Mouse (Mus musculus) hindbrain, embryonic 16.5 days (tissue): ENCODE measurements at regions not wholly inside any gene's neighbourhood (a gene's known extent, or its start where the extent isn't known, plus 50 kb on each side); places are given as distances from the start of the nearest gene placed in this dataset.

Experiments
- ATAC-seq: fragments of 200-750 bp; cut with Nextera tagmentation; 2 replicates; pipeline ENCODE4 v1.8.0; 2017; ENCODE audit warnings: moderate TSS enrichment, moderate library complexity
- H3K27ac ChIP-seq: fragments of 300-500 bp; sonication (generic); 2 replicates; pipeline ENCODE4 v1.5.1; 2014; ENCODE audit warnings: low read depth, mild to moderate bottlenecking, control low read depth, low read length, moderate library complexity
- H3K27me3 ChIP-seq: fragments of 300-500 bp; sonication (generic); replicated peaks from 2 replicates; pipeline ENCODE4 v1.6.1; 2014; ENCODE audit warnings: low read length; ENCODE audit not compliant: control insufficient read depth, insufficient read depth
- H3K36me3 ChIP-seq: fragments of 300-500 bp; sonication (generic); 2 replicates; pipeline ENCODE4 v1.6.1; 2014; ENCODE audit warnings: mild to moderate bottlenecking, low read length, moderate library complexity, mixed read lengths; ENCODE audit not compliant: control insufficient read depth, insufficient read depth
- H3K4me1 ChIP-seq: fragments of 300-500 bp; sonication (generic); 2 replicates; pipeline ENCODE4 v1.6.1; 2014; ENCODE audit warnings: low read depth, low read length; ENCODE audit not compliant: control insufficient read depth, insufficient read depth
- H3K4me2 ChIP-seq: fragments of 300-500 bp; sonication (generic); 2 replicates; pipeline ENCODE4 v1.6.1; 2014; ENCODE audit warnings: mild to moderate bottlenecking, low read length, control low read depth, moderate library complexity
- H3K4me3 ChIP-seq: fragments of 300-500 bp; sonication (generic); 2 replicates; pipeline ENCODE4 v1.5.1; 2014; ENCODE audit warnings: mild to moderate bottlenecking, low read length, control low read depth, moderate library complexity
- H3K9ac ChIP-seq: fragments of 300-500 bp; sonication (generic); 2 replicates; pipeline ENCODE4 v1.6.1; 2014; ENCODE audit warnings: low read depth, mild to moderate bottlenecking, control low read depth, low read length, moderate library complexity
- H3K9me3 ChIP-seq: fragments of 300-500 bp; sonication (generic); 2 replicates; pipeline ENCODE4 v1.6.1; 2014; ENCODE audit warnings: mild to moderate bottlenecking, low read length, moderate library complexity; ENCODE audit not compliant: control insufficient read depth
- WGBS: fragments of 180-500 bp; shearing (Covaris S2); extraction: QIAGEN DNeasy Blood & Tissue Kit; methylation state at CpG from one replicate; pipeline ENCODE4 v1.1.7; 2014; 5-methylcytosine and 5-hydroxymethylcytosine counted together

DNA sequence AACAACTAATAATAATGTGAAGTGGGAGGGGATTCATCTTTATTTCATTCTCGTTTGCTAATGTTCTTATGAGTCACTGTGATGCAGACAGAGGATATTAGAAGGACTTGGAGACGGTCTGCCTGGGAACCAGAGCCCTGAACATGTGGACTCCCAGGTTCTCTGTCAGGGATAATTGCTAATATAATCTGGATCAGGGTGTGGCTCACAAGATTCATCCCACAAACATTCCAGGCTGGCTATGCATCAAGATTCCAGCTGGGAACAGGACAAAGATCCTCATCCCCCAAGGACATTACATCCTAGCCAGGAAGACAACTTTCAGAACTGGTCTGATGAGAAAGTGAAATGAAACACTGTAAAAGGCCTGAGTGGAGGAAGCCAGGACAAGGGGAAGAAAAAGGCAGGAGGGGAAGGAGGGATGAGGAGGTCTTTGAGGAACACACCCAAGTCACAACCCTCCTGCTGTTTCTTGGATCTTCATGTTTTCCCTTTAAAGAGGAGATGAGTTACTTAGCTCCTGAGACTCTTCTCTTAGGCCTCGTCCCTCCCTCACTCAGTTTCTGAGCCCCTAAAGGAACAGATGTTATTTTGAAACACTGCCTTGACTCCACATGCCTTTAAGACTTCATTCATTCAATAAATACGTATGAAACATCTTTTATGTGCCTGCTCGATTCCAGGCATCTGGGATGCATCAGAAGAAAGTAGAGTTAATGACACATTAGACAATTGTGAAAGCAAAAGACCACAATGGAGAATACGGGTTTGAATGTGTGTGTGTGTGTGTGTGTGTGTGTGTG is 360.9 kb downstream of the Efnb2 start:
- no peaks in the 10 kb centered on the region for H3K36me3 ChIP-seq
- H3K4me2 ChIP-seq: no peak overlapping the region
- no peak overlapping the region for H3K27ac ChIP-seq
- no peaks in the 10 kb centered on the region for H3K27me3 ChIP-seq
- 70% methylated on average over 6 of the region's 6 CpGs for WGBS
- no peak overlapping the region for H3K9ac ChIP-seq
- no peak for ATAC-seq
- H3K9me3 ChIP-seq: no peaks in the 10 kb centered on the region
- no peak overlapping the region for H3K4me3 ChIP-seq
- no peaks in the 10 kb centered on the region for H3K4me1 ChIP-seq

DNA sequence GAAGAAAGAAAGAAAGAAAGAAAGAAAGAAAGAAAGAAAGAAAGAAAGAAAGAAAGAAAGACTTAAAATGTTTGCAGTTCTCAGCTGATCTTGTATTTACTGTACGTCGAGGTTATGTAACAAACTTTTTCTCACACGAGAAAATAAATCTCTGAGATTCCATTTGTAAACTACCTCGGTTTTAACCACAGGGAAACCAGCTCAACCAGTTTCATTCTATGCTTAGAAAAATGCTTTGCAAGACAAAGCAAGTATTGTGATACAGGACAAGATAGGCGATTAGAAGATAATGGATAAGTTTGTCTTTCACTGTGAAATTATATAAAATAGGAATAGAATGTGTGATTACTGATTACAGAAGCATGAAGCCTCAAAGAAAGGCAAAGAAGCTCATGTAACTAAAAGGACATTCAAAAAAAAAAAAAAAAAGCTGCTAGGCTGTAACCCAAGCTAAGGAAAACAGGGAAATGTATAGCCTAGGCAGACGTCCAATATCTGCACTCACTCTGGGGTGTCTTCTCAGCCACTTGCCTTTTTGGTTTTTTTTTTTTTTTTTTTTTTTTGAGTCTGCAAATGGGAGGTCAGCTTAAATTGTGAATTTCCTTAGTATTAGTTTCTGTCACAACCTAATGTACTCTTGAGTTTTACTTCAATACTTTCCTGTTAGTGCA is 368.3 kb downstream of the Efnb2 start:
- H3K36me3 ChIP-seq: no peaks in the 10 kb centered on the region
- no peaks in the 10 kb centered on the region for H3K27me3 ChIP-seq
- 67% methylated on average over 6 of the region's 6 CpGs for WGBS
- H3K4me3 ChIP-seq: no peak overlapping the region
- no peak overlapping the region for H3K4me2 ChIP-seq
- H3K9me3 ChIP-seq: no peaks in the 10 kb centered on the region
- no peaks in the 10 kb centered on the region for H3K4me1 ChIP-seq
- ATAC-seq: no peak
- no peak overlapping the region for H3K9ac ChIP-seq
- H3K27ac ChIP-seq: no peak overlapping the region

DNA sequence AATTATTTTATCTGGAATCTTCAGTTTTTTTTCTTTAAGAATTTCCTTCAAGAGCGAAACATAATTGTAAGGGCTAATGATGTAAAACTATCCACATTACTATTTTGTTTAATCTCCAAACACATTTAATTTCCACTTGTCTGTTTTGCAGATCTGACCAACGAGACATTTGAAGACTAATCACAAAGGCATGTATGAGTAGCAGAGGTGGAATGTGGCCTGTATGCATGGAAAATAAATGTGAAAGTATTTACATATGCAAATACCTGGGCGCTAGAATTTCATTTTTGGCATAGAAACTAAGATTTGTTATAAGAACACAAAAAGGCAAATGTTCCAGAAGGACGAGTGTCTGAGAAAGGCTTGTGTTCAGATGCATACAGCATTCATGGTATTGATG is 375.2 kb downstream of the Efnb2 start:
- Histone ChIP-seq H3K4me2 (no peak overlapping the region), H3K27me3 (no peaks in the 10 kb centered on the region), H3K36me3 (no peaks in the 10 kb centered on the region), H3K4me3 (no peak overlapping the region), H3K9me3 (no peaks in the 10 kb centered on the region), H3K4me1 (no peaks in the 10 kb centered on the region), H3K27ac (no peak overlapping the region), H3K9ac (no peak overlapping the region)
- 91% methylated on average over 4 of the region's 4 CpGs for WGBS
- no peak for ATAC-seq

DNA sequence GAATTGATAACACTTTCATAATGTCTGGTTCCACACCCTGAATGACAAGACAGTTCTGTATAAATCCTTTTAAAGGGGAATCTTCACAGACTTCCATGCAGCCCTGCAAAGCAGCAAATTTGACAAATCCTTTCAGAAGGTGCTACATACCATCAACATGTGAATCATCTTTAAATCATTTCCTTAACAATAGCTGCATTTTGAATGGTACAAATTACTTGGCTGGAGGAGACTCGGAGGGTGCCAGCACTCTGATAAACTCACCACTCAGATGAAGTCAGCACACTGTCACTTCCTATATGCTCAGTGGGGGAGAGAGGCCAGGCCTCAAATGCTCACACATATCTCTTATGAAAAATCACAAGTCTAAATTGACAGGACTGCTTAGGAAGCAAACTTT is 386.1 kb downstream of the Efnb2 start:
- ATAC-seq: no peak
- Histone ChIP-seq H3K9ac (no peak overlapping the region), H3K36me3 (no peaks in the 10 kb centered on the region), H3K4me2 (no peak overlapping the region), H3K9me3 (no peaks in the 10 kb centered on the region), H3K4me1 (no peaks in the 10 kb centered on the region), H3K4me3 (no peak overlapping the region), H3K27me3 (no peaks in the 10 kb centered on the region), H3K27ac (no peak overlapping the region)
- WGBS: 44% methylated on average over 1 of the region's 1 CpGs

DNA sequence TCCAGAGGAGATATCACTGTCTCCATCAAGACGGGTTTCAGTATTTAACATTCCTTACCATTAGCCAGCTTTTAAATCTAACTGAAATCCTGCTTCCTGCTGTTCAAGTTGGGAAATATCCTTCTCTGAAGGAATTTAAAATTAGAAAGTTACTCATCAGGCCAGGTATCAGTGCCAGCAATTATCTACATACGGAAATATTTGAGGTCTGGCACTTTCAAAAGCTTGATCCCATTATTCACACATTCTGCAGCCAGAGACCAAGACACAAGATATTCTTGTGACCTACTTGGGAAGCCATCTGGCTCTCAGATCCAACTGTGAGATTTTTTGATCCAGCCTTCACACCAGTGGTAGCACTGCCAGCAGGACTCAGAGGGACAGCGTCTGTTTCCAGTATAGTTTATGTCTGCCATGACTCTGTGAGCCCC is 386.8 kb downstream of the Efnb2 start:
- no peaks in the 10 kb centered on the region for H3K4me1 ChIP-seq
- no peaks in the 10 kb centered on the region for H3K36me3 ChIP-seq
- H3K9ac ChIP-seq: no peak overlapping the region
- H3K27ac ChIP-seq: no peak overlapping the region
- H3K4me2 ChIP-seq: no peak overlapping the region
- WGBS: 71% methylated on average over 3 of the region's 3 CpGs
- no peaks in the 10 kb centered on the region for H3K9me3 ChIP-seq
- no peaks in the 10 kb centered on the region for H3K27me3 ChIP-seq
- H3K4me3 ChIP-seq: no peak overlapping the region
- ATAC-seq: no peak; the same call in 1 of the 2 replicates

DNA sequence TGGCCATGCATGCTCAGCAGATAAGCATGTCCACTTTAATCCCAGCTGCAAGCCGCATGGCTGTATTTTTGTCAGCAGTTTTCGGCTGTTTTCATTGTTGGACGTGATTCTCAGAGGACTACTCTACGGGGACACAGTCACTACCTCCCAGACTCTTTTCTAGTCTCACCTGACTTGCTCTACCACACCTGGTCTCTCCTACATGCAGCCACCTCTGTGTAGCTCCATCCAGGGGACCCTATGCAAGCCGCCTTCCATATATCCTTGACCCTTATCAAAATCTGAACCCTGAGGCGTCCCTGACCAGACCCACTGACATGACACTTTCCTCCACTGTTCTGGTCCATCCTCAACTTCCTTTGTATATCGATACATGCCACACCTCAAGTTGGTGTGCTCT is 402.2 kb downstream of the Efnb2 start:
- 55% methylated on average over 7 of the region's 7 CpGs for WGBS

DNA sequence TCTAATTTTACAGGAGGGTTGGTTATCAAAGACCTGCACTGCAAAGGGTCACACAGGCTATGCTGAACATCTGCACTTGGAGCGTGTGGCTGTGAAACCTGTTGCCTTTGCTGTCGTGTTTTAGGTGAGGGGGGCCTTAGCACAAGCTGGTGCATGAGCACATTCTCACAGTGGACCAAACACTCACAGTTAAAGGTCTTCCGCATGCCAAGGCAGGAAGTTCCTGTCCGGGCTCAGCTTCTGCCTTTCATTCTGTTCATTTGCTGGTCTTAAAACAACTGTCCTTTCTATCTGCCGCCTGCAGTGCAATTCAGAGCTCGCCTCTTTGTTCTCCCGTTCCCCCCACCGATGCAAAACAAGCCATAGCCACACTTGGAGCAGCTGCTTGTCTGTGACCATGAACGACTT is 402.8 kb downstream of the Efnb2 start:
- ATAC-seq: peak; percentile 40; the same call in 1 of the 2 replicates
- Histone ChIP-seq H3K9me3 (no peaks in the 10 kb centered on the region), H3K9ac (no peak overlapping the region), H3K27ac (no peak overlapping the region), H3K27me3 (no peaks in the 10 kb centered on the region), H3K4me2 (peak overlapping the region; percentile 8; the same call in 1 of the 2 replicates), H3K4me1 (peaks cover 2% of the 10 kb centered on the region; the same call in 1 of the 2 replicates), H3K36me3 (no peaks in the 10 kb centered on the region), H3K4me3 (no peak overlapping the region)
- WGBS: 6% methylated on average over 9 of the region's 9 CpGs

More for the DNA sequence above, 402.2 kb downstream of the Efnb2 start:
- H3K9ac ChIP-seq: no peak overlapping the region
- peaks cover 2% of the 10 kb centered on the region; the same call in 1 of the 2 replicates for H3K4me1 ChIP-seq
- H3K27me3 ChIP-seq: no peaks in the 10 kb centered on the region
- ATAC-seq: no peak
- H3K9me3 ChIP-seq: no peaks in the 10 kb centered on the region
- no peak overlapping the region for H3K4me3 ChIP-seq
- no peak overlapping the region for H3K4me2 ChIP-seq
- H3K27ac ChIP-seq: no peak overlapping the region
- no peaks in the 10 kb centered on the region for H3K36me3 ChIP-seq

DNA sequence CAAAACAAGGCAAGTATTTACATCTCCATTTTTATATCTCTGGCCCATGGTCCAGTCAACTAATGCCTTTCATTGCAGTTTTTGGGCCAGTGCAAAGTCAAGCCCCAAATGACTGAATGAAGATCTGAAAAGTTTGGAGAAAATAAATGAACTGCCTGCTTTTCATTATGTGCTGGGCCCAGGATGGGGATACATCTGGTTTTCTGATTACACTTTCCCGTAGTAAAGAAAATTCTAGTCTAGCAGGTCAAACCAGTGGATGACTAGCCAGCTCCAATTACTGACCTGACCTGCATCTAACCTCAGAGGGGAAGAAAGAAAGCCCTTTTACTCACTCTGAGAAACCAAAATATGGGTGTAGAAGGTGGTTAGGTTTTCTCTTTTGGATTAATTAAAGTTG is 404.7 kb downstream of the Efnb2 start:
- no peak overlapping the region for H3K4me3 ChIP-seq
- H3K27me3 ChIP-seq: no peaks in the 10 kb centered on the region
- H3K4me1 ChIP-seq: peaks cover 2% of the 10 kb centered on the region; the same call in 1 of the 2 replicates
- H3K4me2 ChIP-seq: no peak overlapping the region
- ATAC-seq: no peak
- H3K9me3 ChIP-seq: no peaks in the 10 kb centered on the region
- no peak overlapping the region for H3K9ac ChIP-seq
- H3K36me3 ChIP-seq: no peaks in the 10 kb centered on the region
- WGBS: 74% methylated on average over 1 of the region's 1 CpGs
- H3K27ac ChIP-seq: no peak overlapping the region

DNA sequence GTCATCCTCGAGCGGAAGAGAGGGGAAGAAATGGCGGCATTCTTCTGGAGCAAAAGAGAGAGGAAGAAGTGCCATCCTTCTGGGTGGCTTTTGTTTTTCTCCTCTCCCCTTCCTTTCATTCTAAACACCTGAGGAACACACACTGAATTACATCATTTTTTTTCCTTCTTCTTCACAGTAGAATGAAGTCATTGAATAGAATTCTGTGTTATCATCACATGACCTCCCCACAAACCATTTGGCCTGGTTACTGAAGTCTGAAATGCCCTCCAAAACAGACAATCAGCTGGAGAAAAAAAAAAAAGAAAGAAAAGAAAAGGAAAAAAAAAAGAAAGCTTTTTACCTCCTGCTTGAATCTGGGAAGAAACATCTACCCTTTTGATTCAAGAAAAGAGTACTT is 406.6 kb downstream of the Efnb2 start:
- WGBS: 100% methylated on average over 3 of the region's 3 CpGs

More for the DNA sequence above, 406.6 kb downstream of the Efnb2 start:
- H3K27me3 ChIP-seq: no peaks in the 10 kb centered on the region
- no peaks in the 10 kb centered on the region for H3K9me3 ChIP-seq
- no peak overlapping the region for H3K4me3 ChIP-seq
- H3K36me3 ChIP-seq: no peaks in the 10 kb centered on the region
- peaks cover 2% of the 10 kb centered on the region; the same call in 1 of the 2 replicates for H3K4me1 ChIP-seq
- ATAC-seq: no peak
- H3K4me2 ChIP-seq: no peak overlapping the region
- H3K9ac ChIP-seq: no peak overlapping the region
- H3K27ac ChIP-seq: no peak overlapping the region
